Mouse (Mus musculus) induced T-regulatory cell, adult 2 months (primary cell): ENCODE measurements at regions not wholly inside any gene's neighbourhood (a gene's known extent, or its start where the extent isn't known, plus 50 kb on each side); places are given as distances from the start of the nearest gene placed in this dataset.

Experiments
- DNase-seq: peaks from one replicate; pipeline ENCODE4 v3.0.0-alpha.2; 2012; ENCODE audit warnings: low read depth

DNA sequence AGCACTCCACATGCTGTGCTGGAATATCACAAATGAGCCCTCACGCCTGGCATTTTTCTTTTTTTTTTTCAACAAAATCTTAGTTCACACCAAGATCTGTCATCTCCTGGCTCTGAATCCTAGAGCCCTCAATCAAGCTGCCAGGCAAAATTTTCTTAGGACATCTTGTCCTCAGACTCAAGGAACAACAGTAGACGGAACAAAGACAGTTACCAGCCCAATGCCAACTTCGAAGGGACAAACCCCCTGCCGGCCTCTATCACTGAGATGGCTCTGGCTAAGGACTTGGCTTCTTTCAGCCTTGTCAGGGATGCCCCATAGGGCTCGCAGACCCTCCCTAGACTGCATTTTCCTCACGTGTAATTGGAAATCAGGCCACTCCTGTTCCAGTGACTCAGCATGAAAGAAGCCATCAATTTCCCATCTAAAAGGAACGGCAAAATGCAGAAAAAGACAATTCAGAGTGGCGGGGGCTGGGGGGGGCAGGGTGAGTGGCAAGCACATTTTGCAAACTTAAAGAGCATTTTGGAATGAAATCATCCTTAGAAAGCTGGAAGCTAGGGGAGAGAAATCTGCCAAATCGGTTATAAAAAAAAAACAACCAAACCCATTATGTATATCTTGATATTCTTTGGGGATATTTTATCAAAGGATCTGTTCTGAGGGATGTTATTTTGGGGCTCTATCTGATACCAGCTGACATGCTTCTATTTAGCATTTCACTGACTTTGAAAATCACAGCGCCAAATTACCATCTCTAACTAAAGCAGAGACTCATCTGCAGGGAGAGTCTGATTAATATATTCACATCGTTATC is 116.1 kb upstream of the Sulf2 start:
- DNase-seq: no peak

DNA sequence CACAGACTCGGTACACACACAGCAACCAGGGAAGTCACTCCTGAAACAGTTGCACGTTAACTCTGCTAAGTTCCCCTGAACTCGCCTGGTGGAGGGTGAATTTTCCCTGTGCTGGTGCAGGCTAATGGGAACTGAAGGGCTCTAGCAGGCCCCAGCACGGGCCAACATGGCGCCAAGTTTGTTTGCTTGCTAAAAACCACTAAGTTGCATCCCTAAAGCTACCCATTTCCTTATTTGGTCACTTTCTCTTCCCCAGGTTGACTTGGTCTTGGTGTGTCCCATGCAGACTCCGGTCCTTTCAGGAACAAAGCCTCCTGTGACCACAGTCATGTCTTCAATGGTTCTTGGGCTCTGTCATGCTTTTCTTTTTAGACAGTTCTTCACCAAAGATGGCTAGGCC is 114.5 kb upstream of the Sulf2 start:
- DNase-seq: no peak

DNA sequence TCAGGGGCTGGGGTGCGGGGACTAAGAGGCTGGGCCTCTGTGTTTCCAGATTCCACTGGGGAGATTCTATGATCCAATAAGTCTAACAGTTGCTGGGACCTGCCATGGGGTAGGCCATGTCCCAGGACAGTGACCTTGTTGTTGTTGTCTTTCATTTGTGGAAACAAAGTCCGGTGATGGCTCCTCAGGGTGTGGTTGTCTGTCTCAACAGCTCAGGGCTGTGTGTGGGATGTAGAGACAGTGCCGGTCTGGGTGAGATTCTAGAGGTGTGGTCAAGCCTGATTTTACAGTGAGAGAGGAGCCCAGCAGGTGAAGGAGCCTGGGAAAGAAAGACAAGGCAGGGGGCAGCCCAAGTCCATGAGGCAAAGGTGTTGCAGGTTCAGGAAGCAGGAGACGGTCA is 111.5 kb upstream of the Sulf2 start:
- no peak for DNase-seq

DNA sequence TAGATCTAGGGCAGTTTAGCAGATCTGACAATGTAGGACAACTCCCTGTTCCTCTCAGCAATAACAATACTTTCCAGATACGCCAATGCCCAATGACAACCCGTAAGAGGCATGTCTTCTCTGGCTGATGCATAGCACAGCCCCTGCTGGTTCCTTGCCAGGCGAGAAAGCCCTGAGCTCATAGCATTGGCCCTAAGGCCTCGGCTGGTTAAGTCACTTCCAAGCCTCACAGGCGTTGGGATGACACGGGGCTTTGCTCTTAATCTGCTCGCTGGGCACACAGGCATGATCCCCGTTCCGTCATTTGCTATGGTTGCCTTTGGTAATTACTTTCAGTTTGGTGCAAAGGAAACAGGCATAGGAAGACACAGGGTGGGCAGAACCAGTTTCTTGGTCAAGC is 111.0 kb upstream of the Sulf2 start:
- DNase-seq: no peak

DNA sequence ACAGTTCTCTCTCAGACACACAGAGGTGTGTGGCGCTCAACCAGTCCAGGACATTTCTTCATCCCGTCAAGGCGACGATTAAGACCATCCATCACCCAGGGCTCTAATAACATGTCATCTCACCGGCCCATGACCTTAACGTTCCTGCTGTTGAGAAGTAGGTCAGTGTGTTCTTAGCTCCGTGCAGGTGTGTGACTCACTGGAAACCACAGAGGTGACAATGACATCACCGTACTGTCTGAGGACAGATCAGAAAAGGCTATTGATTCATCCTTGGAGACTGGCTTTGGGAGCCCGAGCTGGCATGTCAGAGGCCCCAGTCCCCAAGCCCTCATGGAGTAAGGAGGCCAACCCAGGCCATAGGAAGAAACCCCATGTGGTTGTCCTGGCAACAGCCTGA is 109.3 kb upstream of the Sulf2 start:
- peak; percentile 22 for DNase-seq

DNA sequence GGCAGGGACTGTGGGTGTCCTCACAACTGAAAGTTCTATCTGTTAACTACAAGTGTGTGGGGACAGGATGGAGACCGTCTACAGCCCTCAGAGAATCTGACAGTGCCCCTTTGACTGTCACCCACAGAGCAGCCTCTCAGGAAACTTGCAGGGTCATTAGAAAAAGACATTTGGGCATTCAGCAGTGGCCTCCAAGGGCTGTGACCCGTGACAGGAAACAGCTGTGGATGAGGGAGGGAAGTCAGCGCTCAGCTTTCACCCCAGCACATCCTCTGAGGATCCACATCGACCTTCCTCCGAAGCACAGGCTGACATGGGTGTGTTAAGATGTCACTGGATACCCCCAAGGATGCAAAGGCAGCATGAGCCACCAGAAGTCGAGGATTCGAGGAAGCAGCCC is 106.3 kb upstream of the Sulf2 start:
- DNase-seq: no peak

- no peak for DNase-seq
Measured at GRCm38 (mm10) chr2:166261065-166261464, 105.6 kb upstream of the Sulf2 start.

DNA sequence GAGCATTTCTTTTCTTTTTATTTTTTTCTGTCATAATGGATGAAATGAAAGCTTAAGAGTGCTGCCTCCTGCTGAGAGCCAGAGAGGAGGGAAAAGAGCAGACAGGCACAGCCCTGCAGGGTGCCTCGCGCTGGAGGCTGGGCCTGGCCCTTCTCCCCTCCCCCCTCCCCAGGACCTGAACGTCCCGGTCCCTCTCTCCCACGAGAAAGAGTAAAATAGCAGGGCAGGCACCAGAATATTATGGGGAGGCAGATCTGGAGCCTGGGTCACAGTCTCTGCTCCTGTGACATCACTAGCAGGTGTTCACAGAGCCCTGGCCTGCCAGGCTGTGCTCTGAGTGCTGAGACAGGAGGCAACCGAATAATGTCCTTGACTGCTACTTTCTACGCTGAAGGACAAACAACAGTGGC is 103.3 kb upstream of the Sulf2 start:
- DNase-seq: no peak

- no peak for DNase-seq
Measured at GRCm38 (mm10) chr2:166257666-166258065, 102.2 kb upstream of the Sulf2 start.

- DNase-seq: no peak
Measured at GRCm38 (mm10) chr2:166256193-166256592, 100.7 kb upstream of the Sulf2 start.

- DNase-seq: no peak
Measured at GRCm38 (mm10) chr2:166254581-166254980, 99.1 kb upstream of the Sulf2 start.

DNA sequence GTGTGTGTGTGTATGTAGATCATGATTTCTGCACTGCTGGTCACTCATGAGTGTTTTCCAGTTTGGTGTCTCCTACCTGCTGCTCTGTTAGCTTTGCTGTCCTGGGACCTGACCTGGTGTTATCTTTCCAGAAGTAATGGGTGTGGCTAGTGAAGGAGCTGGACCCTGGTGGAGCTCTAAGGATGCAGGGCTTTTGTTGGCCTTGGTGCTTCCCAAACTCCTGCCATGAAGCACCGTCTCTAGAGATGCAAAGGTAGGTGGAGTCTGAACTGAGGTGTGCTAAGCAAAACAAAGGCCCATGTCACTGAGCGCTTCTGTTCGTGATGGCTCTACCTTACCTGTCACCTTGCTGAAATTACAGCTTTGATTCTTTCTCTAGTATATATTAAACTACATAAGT is 96.6 kb upstream of the Sulf2 start:
- no peak for DNase-seq

GRCm38 (mm10) chr2:166251421-166251820 is 96.0 kb upstream of the Sulf2 start:
- DNase-seq: no peak

DNA sequence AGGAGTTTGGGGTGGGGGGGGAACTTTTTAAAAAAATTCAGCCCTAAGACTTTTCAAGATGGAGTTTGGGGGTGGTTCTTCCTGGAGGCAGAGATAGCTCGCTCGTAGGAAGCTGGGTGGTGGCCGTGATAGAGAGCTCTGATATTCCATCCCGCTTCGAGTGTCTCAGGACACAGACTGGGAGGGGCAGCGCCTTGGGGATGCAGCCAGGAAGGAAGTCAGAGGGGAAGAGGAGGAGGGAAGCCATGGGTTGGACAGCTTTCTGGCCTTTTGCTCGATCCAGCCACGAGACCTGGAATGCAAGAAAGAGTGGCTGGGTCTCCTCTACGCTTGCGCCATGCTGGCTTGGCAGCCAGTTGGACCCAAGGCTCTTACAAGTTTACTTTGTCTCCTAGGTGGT is 95.1 kb upstream of the Sulf2 start:
- DNase-seq: no peak

DNA sequence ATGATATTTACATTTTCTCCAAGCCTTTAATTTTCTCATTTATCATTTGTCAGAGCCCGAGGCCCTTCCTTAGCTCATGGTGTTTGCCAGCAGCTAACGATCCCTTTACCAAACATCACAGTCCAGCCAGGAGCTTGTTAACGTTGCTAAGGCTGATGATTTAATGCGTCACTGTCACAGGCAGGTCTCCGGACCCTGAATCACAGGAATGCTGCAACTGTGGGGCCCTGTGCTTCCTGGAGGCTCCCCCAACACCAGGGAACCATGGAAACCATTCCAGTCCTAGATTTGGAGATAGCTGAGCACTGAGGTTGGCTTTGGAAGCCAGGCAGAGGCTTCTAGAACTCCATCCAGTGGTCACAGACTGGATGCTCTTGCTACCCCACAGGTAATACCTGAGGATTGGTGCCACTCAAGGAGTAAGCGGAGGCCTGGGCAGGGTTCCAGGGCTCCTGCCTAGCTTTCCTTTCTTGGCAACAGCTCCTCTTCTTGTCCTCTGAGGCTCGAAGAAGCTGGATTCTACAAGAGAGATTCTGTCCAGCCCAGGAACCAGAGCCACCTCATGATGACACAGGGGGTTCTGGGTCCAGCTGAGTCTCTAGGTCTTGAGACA is 94.0 kb upstream of the Sulf2 start:
- no peak for DNase-seq

GRCm38 (mm10) chr2:166246401-166247189 is 91.1 kb upstream of the Sulf2 start:
- DNase-seq: peak; percentile 17

GRCm38 (mm10) chr2:166245219-166245618 is 89.8 kb upstream of the Sulf2 start:
- no peak for DNase-seq

DNA sequence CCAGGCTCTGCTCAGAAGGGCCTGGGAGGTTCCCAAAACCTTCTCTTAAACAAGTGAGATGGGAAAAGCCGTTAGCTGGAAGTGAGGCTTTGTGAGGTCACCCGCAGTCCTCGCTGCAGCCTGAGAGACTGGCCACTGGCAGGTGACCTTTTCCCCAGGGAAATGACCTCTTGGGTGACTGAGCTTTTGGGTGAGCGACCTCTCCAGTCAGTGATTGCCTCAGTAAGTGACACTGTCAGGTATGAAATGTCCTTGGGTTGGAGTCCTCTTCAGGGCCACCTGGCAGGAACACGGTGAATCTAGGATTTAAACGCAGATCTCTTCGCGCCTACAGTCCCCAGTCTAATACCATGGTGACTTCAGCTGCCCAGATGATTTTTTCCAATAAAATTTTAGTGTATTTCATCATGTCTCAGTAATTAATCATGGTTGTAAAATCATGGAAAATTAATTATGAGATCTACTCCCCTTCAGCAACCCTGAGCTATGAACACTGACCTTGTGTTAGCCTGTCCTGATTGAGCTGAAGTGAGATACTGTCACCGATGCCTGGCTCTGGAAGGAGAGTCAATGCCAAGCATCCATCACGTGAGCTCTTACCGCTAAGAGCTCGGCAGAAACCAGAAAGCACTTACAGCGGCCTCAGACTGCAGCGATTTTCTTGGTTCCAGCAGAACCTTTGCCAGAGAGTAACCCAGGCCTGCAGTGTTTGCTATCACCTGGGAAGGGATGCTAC is 87.5 kb upstream of the Sulf2 start:
- no peak for DNase-seq

DNA sequence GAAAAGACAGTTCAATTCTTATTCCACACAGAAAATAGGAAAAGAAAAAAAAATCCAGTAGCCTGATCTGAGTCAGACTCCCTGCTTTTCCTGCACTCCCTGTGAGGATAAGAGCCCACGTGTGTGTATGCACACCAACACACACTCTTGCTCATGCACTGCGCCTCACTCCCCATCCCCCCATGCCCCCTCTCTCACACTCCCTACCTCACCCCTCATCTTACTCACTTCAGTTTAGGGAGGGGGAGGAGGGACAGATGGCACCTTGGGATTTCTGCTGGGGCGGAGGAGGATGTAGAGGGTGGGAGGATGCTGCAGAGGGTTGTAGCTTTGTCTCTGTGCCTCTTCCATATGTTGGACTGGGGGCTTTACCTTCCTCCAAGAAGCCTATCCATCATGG is 85.8 kb upstream of the Sulf2 start:
- no peak for DNase-seq

DNA sequence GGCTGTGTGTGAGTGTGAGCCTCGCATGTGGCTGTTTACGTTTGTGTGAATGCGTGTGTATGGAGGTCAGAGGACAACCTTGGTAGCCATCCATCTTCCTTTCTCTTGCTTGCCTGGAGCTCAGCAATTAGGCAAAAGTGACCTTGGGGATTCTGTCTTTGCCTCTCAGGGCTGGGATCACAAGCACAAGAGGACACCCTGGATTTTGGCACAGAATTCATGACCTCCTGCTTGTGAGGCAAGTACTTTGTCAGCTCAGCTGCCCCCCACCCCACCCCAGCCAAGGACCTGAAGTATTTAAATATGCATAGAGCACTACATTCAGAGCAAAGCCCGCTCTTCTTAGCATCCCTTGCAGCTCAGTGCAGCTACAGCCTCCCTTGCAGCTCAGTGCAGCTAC is 84.6 kb upstream of the Sulf2 start:
- no peak for DNase-seq

GRCm38 (mm10) chr2:166237554-166238269 is 82.2 kb upstream of the Sulf2 start:
- DNase-seq: no peak

DNA sequence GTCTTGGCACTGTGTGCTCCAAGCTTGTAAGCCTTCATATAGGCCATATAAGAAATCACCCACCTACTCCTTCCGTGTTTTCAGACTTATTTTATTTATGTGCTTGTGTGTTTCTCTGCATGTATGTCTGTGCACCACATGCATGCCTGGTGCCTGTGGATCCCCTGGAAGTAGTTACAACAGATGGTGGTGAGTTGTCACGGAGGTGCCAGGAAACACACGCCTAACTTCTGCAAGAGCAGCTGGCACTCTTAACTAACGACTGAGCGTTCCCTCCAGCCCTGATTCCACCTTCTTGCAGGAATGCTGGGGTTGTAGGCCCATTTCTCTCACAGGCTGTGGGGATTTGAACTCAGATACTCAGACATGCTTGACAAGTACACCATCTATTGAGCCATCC is 80.6 kb upstream of the Sulf2 start:
- DNase-seq: no peak
